Mouse (Mus musculus) small intestine, adult 2 months (tissue): ENCODE measurements at regions not wholly inside any gene's neighbourhood (a gene's known extent, or its start where the extent isn't known, plus 50 kb on each side); places are given as distances from the start of the nearest gene placed in this dataset.

Experiments
- H3K27ac ChIP-seq: fragments of 200-500 bp; 2 replicates; pipeline ENCODE4 v1.5.1; 2012; ENCODE audit warnings: low read depth, low read length, control low read depth, inconsistent platforms; ENCODE audit not compliant: insufficient read depth
- H3K27me3 ChIP-seq: fragments of 200-500 bp; 2 replicates; pipeline ENCODE4 v1.6.1; 2012; ENCODE audit warnings: mild to moderate bottlenecking, moderate library complexity, low read length, inconsistent platforms; ENCODE audit not compliant: control insufficient read depth, insufficient read depth
- H3K36me3 ChIP-seq: fragments of 200-500 bp; 2 replicates; pipeline ENCODE4 v1.6.1; 2012; ENCODE audit warnings: mild to moderate bottlenecking, low read length, control low read depth, inconsistent platforms; ENCODE audit not compliant: control insufficient read depth, insufficient read depth
- H3K4me1 ChIP-seq: fragments of 200-500 bp; 2 replicates; pipeline ENCODE4 v1.6.1; 2012; ENCODE audit warnings: low read length, inconsistent platforms, mixed read lengths; ENCODE audit not compliant: control insufficient read depth, insufficient read depth, insufficient read length
- H3K4me3 ChIP-seq: fragments of 200-500 bp; 2 replicates; pipeline ENCODE4 v1.5.1; 2012; ENCODE audit warnings: low read depth, mild to moderate bottlenecking, control low read depth, inconsistent platforms, low read length, moderate library complexity
- CTCF ChIP-seq: fragments of 200-500 bp; IDR thresholded peaks from 2 replicates; pipeline ENCODE4 v1.5.1; 2012; ENCODE audit warnings: low read depth, mild to moderate bottlenecking, control low read depth, inconsistent platforms, low read length, moderate library complexity, mixed read lengths; ENCODE audit not compliant: insufficient replicate concordance, insufficient read length; ENCODE audit errors: extremely low read depth
- POLR2A ChIP-seq: fragments of 200-500 bp; IDR thresholded peaks from 2 replicates; pipeline ENCODE4 v1.6.1; 2012; ENCODE audit warnings: low read depth, mild to moderate bottlenecking, control low read depth, inconsistent platforms, low read length, moderate library complexity
- WGBS: fragments of 180-500 bp; shearing (Covaris S2); methylation state at CpG from one replicate; pipeline ENCODE4 v1.1.7; 2018; 5-methylcytosine and 5-hydroxymethylcytosine counted together

GRCm38 (mm10) chr8:8485252-8485651 lies 175.8 kb downstream of the Efnb2 start:
- Histone ChIP-seq H3K27me3 (no peaks in the 10 kb centered on the region), H3K27ac (no peak overlapping the region), H3K4me1 (peaks cover 2% of the 10 kb centered on the region; the same call in 1 of the 2 replicates), H3K36me3 (no peaks in the 10 kb centered on the region), H3K4me3 (no peak overlapping the region)
- 82% methylated on average over 3 of the region's 3 CpGs for WGBS
- no peak for TF ChIP-seq POLR2A
- no peak for TF ChIP-seq CTCF

GRCm38 (mm10) chr8:8484546-8484945 lies 176.5 kb downstream of the Efnb2 start:
- Histone ChIP-seq H3K27me3 (no peaks in the 10 kb centered on the region), H3K27ac (no peak overlapping the region), H3K4me1 (peaks cover 2% of the 10 kb centered on the region; the same call in 1 of the 2 replicates), H3K36me3 (no peaks in the 10 kb centered on the region), H3K4me3 (no peak overlapping the region)
- 69% methylated on average over 8 of the region's 8 CpGs for WGBS
- no peak for TF ChIP-seq CTCF
- no peak for TF ChIP-seq POLR2A

DNA sequence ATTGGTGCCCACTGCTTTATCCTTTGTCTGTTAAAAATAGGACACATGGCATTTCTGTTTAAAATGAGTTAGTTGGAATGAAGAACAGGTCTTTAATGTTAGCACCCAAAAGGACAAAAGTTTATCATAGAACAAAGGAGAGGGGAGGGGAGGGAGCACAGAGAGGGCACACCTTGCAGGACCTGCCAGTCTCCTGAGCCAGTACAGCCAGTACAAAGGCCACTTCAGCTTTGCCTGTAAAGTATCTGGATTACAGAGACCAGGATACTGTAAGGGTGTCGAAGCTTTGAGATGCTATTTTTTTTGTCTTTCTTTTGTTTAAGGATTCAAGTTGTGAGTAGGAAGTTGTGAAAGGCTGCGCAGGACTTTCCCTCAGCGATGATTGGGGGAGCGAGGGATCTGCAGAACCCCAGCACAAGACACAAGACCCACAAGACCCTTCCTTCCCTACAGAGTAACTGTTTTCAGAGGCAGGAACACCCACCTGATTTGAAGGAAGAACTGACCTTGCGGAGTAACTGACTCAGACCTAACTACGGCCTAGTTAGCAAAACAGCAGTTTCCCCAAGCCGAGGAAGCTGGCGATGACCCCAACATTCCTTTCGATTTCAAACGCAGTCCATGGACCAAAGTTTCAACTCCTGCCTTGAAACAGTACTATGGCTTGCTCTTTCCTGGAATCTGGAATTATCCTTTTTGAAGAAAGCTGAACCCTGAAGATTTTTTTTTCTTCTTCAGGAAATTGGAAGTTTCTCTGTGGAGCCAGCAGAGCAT lies 178.1 kb downstream of the Efnb2 start:
- TF ChIP-seq POLR2A (no peak), CTCF (no peak)
- Histone ChIP-seq H3K27me3 (no peaks in the 10 kb centered on the region), H3K4me1 (no peaks in the 10 kb centered on the region), H3K27ac (no peak overlapping the region), H3K36me3 (no peaks in the 10 kb centered on the region), H3K4me3 (no peak overlapping the region)
- 71% methylated on average over 10 of the region's 10 CpGs for WGBS

- Histone ChIP-seq H3K4me3 (no peak overlapping the region), H3K4me1 (no peaks in the 10 kb centered on the region), H3K36me3 (no peaks in the 10 kb centered on the region), H3K27me3 (no peaks in the 10 kb centered on the region), H3K27ac (no peak overlapping the region)
- WGBS = 77% methylated on average over 5 of the region's 5 CpGs
- TF ChIP-seq CTCF (no peak), POLR2A (no peak)
These were observed 183.6 kb downstream of the Efnb2 start for GRCm38 (mm10) chr8:8477456-8477855.

GRCm38 (mm10) chr8:8468552-8468951 lies 192.5 kb downstream of the Efnb2 start:
- Histone ChIP-seq H3K27me3 (no peaks in the 10 kb centered on the region), H3K4me1 (no peaks in the 10 kb centered on the region), H3K36me3 (no peaks in the 10 kb centered on the region), H3K4me3 (no peak overlapping the region), H3K27ac (no peak overlapping the region)
- WGBS = 55% methylated on average over 3 of the region's 3 CpGs
- TF ChIP-seq POLR2A (no peak), CTCF (no peak)

DNA sequence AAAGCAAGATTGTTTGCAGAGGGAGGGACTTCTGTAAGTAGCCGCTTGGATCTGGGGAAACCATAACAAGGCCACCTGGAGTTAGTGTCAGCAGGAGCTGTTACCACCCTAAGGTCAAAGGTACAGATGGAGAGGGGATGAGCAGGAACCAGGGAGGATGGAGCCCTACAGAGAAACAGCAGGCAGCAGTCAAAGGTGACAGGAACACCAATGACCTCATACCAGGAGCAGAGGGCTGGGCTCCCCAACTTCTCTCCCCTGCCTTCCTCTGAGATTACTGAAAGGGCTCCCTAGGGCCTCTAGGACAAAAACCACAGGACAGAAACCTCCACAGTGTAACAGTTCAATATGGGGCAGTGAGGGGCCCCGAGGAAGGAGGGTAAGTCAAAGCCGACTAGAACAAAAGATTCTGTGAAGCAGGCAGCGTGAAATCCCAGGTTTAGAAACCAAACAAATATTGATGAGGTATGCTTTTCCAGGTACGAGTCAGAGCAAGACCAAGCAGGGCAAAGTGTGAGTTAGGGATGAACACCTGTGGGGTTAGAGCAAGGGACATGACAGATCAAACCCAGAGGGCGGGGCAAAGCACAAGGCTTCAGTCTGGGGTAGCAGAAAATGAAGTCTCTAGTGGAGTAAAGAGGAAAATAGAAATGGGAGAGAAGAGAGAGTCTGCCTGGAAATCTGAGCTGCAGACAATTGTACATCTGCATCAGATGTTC lies 194.4 kb downstream of the Efnb2 start:
- Histone ChIP-seq H3K36me3 (no peaks in the 10 kb centered on the region), H3K4me3 (no peak overlapping the region), H3K27ac (no peak overlapping the region), H3K27me3 (no peaks in the 10 kb centered on the region), H3K4me1 (no peaks in the 10 kb centered on the region)
- 27% methylated on average over 6 of the region's 6 CpGs for WGBS
- no peak for TF ChIP-seq CTCF
- no peak for TF ChIP-seq POLR2A

DNA sequence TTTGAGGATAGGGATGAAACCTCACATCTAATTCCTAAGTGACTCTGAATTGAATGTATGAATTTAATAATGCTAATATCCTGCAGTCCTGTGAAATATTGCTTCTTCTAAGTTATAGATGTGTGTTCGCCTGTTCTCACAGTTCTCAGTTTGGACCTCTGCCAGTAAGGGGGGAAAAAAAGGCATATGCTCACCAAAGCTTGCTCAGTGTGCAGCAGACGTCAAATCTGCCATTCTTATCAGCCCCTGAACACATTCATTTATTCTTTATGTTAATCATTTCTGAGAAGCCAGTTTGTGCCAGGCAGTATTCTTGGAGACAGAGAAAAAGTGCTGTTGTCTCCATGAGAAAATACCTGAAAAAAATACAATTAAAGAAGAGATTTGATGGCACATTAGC lies 198.6 kb downstream of the Efnb2 start:
- no peak overlapping the region for H3K4me3 ChIP-seq
- WGBS = 33% methylated on average over 2 of the region's 2 CpGs
- no peaks in the 10 kb centered on the region for H3K36me3 ChIP-seq
- no peaks in the 10 kb centered on the region for H3K4me1 ChIP-seq
- TF ChIP-seq CTCF (no peak), POLR2A (no peak)
- no peak overlapping the region for H3K27ac ChIP-seq
- H3K27me3 ChIP-seq = no peaks in the 10 kb centered on the region
